Mouse (Mus musculus) intestine, embryonic 16.5 days (tissue): Measurements from ENCODE around the gene Psme2b. TPM values are rescaled to one million over a fixed set of nuclear protein-coding genes. Genes with fewer than 3 reads are reported as not detected.
"Not testable (repeated sequence)": the region's sequence is repeated elsewhere in the genome, so short reads cannot be mapped to it uniquely, and the experiment has no call there.

ENCODE experiments used
- ATAC-seq: fragments of 200-750 bp; cut with Nextera tagmentation; 2 replicates; pipeline ENCODE4 v1.8.0; 2017; ENCODE audit warnings: moderate TSS enrichment, moderate library complexity
- H3K27ac ChIP-seq: fragments of 300-500 bp; sonication (generic); 2 replicates; pipeline ENCODE4 v1.5.1; 2014; ENCODE audit warnings: mild to moderate bottlenecking, low read length
- H3K27me3 ChIP-seq: fragments of 300-500 bp; sonication (generic); replicated peaks from 2 replicates; pipeline ENCODE4 v1.6.1; 2014; ENCODE audit warnings: low read length, control low read depth, mixed read lengths; ENCODE audit not compliant: control insufficient read depth, insufficient read depth
- H3K36me3 ChIP-seq: fragments of 300-500 bp; sonication (generic); 2 replicates; pipeline ENCODE4 v1.6.1; 2014; ENCODE audit warnings: low read length, control low read depth; ENCODE audit not compliant: control insufficient read depth, insufficient read depth
- H3K4me1 ChIP-seq: fragments of 300-500 bp; sonication (generic); 2 replicates; pipeline ENCODE4 v1.6.1; 2014; ENCODE audit warnings: low read length, control low read depth, mixed read lengths; ENCODE audit not compliant: control insufficient read depth, insufficient read depth
- H3K4me2 ChIP-seq: fragments of 300-500 bp; sonication (generic); 2 replicates; pipeline ENCODE4 v1.6.1; 2014; ENCODE audit warnings: low read depth, low read length, control low read depth
- H3K4me3 ChIP-seq: fragments of 300-500 bp; sonication (generic); 2 replicates; pipeline ENCODE4 v1.5.1; 2014; ENCODE audit warnings: mild to moderate bottlenecking, low read length
- H3K9ac ChIP-seq: fragments of 300-500 bp; sonication (generic); 2 replicates; pipeline ENCODE4 v1.6.1; 2014; ENCODE audit warnings: low read depth, low read length
- H3K9me3 ChIP-seq: fragments of 300-500 bp; sonication (generic); 2 replicates; pipeline ENCODE4 v1.6.1; 2016; ENCODE audit warnings: low read length, control low read depth; ENCODE audit not compliant: control insufficient read depth
- WGBS: fragments of 180-500 bp; shearing (Covaris S2); extraction: QIAGEN DNeasy Blood & Tissue Kit; methylation state at CpG from one replicate; pipeline ENCODE4 v1.1.7; 2014; 5-methylcytosine and 5-hydroxymethylcytosine counted together
- polyA plus RNA-seq: library from polyadenylated mRNA; unstranded; fragments of >200 nt; fragmentation: Nextera tagmentation; extraction: Ambion mirVana; gene quantifications from 2 replicates; pipeline ENCODE4 v1.2.1, GENCODE M21; 2015

Gene Psme2b
- polyA plus RNA-seq, 1 experiment from 2014 or later = 3.5 TPM

DNA sequence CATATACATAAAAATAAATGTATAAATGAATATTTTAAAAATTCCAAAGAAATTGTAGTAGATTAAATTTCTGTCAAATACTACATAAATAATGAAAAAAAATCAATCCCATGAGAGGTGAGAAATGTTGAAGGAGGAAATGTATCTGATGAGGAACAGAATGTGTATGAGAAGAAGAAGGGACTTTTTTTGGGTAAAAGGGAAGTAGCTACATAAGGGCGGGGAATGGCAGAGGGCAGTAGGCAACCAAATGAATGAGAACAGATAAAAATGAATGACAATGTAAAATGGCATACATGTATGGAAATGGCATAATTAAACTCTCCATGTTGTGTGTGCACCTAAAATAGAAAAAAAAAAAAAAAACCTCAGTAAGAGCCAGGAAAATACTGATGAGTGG is 32.4 kb downstream of the Psme2b start:
- WGBS = 100% methylated on average over 1 of the region's 1 CpGs
- H3K27me3 ChIP-seq = no peaks in the 10 kb centered on the region
- H3K4me3 ChIP-seq = no peak overlapping the region
- ATAC-seq = no peak
- H3K27ac ChIP-seq = no peak overlapping the region
- H3K4me2 ChIP-seq = no peak overlapping the region
- no peaks in the 10 kb centered on the region for H3K36me3 ChIP-seq
- no peak overlapping the region for H3K9ac ChIP-seq
- no peaks in the 10 kb centered on the region for H3K9me3 ChIP-seq
- no peaks in the 10 kb centered on the region for H3K4me1 ChIP-seq

DNA sequence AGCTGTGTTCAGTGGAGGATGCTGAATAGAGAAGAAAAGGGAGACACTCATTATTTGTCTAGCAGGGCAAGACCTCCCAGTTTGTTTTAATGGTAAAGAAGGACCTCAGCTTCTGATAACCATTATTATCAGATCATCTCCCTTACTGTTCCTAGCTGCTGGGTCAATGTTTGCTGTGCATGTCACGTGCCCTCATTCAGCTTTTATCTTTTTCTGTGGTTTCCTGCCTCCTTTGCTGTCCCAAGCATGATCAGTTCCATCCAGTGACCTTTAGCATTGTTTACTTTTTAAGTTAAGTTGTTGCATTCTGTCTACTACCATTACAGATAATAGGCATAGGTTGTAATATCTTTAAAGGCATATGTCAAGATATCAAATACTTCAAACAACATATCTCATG is 37.5 kb downstream of the Psme2b start:
- H3K36me3 ChIP-seq = no peaks in the 10 kb centered on the region
- 34% methylated on average over 1 of the region's 1 CpGs for WGBS
- H3K4me1 ChIP-seq = no peaks in the 10 kb centered on the region
- no peaks in the 10 kb centered on the region for H3K9me3 ChIP-seq
- H3K9ac ChIP-seq = no peak overlapping the region
- no peak overlapping the region for H3K27ac ChIP-seq
- 0 out of 2 replicates have a peak, but pooled peaks have one; percentile 7 for ATAC-seq
- H3K4me2 ChIP-seq = no peak overlapping the region
- no peaks in the 10 kb centered on the region for H3K27me3 ChIP-seq
- no peak overlapping the region for H3K4me3 ChIP-seq

DNA sequence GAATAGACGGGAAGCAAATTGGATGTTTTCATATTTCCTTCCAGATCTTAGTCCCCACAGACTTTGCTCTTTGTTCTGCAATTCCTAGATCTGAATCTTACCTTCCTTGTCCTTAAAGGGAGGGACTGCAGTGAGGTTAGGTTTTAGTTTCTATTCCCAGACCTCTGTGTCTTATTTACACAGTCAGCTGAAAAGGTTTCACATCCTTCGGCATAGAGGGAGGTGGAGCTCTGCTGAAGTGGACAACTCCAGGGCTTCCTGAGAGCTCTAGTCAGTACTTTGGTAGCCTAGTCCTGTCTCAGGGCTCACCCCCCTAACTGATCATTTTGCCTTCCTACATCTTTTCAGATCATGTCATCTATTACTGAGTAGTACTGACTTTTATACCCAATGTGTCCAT is 44.0 kb downstream of the Psme2b start, which contains the start of gene Gm5431:
TSS of gene Gm5431 (minus strand) at position 194 of the 400 bp plus-strand sequence.
- no peak within 1 kb of the TSS for H3K4me2 ChIP-seq
- H3K9me3 ChIP-seq = no peaks in the 10 kb centered on the region
- 41% methylated on average over 2 of the region's 2 CpGs for WGBS
- no peaks in the 10 kb centered on the region for H3K4me1 ChIP-seq
- no peak within 1 kb of the TSS for H3K9ac ChIP-seq
- H3K27me3 ChIP-seq = no peaks in the 10 kb centered on the region
- no peaks in the 10 kb centered on the region for H3K36me3 ChIP-seq
- peak; percentile 48 for ATAC-seq
- H3K4me3 ChIP-seq = no peak within 1 kb of the TSS
- no peak within 1 kb of the TSS for H3K27ac ChIP-seq

DNA sequence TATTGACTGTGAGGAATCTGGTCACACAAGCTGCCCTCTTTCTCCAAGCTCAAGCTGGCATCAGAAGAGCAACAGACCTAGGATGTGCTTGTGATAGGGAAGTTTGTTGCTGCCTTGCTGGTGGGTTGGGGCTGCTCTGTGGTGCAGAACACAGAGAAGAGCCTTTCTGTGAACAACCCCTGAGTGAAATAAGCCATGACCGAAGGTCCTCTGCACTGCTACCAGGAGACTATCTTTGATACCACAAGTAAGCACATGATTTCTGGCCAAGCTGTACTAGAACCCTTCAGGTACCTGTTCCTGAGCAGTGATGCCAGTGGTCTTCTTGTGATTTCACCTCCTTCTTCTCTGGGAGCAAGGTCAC is 44.4 kb downstream of the Psme2b start:
- H3K36me3 ChIP-seq, H3K9ac ChIP-seq, H3K4me2 ChIP-seq, H3K4me3 ChIP-seq, H3K27ac ChIP-seq, H3K9me3 ChIP-seq, ATAC-seq, H3K27me3 ChIP-seq, H3K4me1 ChIP-seq: not testable (repeated sequence)
- 87% methylated on average over 1 of the region's 1 CpGs for WGBS

DNA sequence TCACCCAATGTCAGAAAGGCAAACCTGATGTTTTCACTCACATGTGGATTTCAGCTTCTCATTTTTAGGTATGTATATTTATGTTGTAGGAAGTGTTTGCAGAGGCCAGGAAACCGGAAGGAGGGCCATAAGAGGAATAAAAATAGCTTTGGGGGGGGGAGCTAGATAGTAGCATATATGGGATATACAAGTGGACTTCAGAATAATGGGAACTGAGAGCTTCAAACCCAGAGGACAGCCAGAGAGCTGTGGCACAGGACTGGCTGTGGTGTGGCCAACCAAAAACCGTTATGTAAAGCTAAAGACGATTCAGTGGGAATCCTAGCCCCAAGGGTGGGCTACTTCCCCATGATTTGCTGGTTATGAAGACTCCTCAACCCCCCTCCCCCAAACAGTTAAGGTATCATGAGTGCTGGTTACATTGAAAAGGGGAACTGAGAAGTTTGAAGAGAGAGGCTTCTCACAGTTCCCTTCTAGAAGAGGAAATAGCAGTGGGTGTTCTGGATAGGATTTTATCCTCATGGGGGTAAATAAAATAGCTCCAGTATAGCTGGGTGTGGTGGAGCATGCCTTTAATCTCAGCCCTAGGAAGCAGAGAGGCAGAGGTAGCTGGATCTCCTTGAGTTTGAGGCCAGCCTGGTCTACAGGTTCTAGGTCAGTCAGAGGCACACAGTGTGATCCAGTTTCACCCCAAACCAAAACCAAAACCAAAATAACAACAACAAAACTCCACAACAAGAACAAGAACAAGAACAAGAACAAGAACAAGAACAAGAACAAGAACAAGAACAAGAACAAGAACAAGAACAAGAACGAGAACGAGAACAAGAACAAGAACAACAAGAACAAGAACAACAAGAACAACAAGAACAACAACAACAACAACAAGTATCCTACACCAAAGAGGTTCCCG is 45.1 kb downstream of the Psme2b start:
- not testable (repeated sequence) for H3K36me3 ChIP-seq, H3K9ac ChIP-seq, H3K9me3 ChIP-seq, H3K27me3 ChIP-seq, H3K4me1 ChIP-seq, H3K27ac ChIP-seq, ATAC-seq, H3K4me3 ChIP-seq, H3K4me2 ChIP-seq
- 78% methylated on average over 6 of the region's 6 CpGs for WGBS

DNA sequence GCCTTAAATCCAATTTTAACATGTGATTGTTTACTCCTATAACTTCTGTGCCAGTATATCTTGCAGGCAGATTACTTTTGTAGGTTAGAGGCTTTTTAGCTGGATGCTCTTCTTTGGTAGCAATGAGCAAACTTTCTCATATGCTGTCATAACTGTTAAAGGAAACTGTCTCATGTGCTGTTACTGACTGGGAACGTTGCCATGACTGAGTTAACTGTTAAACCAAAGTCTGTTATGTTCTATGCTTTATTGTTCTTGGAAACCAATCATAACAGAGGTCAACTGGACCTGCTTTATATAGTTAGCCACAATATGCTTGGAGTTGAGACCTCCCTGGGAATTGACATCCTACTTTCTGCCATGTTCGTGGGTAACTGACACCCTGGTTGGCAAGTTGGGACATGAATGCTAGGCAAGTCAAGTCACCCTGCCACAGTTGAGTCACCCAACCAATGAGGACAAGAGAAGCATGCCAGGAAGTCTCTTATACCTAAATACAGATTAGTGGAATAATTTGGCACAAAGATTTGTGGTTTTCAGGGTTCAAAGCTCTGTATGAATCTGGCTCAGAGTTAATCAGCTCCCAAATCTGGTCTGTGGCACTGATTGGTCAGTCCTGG is 47.1 kb downstream of the Psme2b start:
- H3K4me1 ChIP-seq = no peaks in the 10 kb centered on the region
- 65% methylated on average over 2 of the region's 2 CpGs for WGBS
- no peaks in the 10 kb centered on the region for H3K36me3 ChIP-seq
- no peak for ATAC-seq
- no peak overlapping the region for H3K9ac ChIP-seq
- H3K4me3 ChIP-seq = no peak overlapping the region
- H3K27ac ChIP-seq = no peak overlapping the region
- H3K9me3 ChIP-seq = no peaks in the 10 kb centered on the region
- H3K4me2 ChIP-seq = no peak overlapping the region
- no peaks in the 10 kb centered on the region for H3K27me3 ChIP-seq

Other genes starting within 250 kb of the Psme2b start
- gene Rack1, start 145.9 kb downstream of the Psme2b start, polyA plus RNA-seq = 713 and 755 TPM in 2 replicates
- 4.1 and 5.9 TPM in 2 replicates for gene Trim41, start 128.8 kb downstream of the Psme2b start, polyA plus RNA-seq
- gene Trim7, start 120.0 kb downstream of the Psme2b start, polyA plus RNA-seq = 0.78 and 1.2 TPM in 2 replicates
- gene Gm12184, start 119.5 kb downstream of the Psme2b start, polyA plus RNA-seq = 1.3 and 1.4 TPM in 2 replicates
- 15.6 and 15.8 TPM in 2 replicates for gene Irgm1, start 74.5 kb downstream of the Psme2b start, polyA plus RNA-seq
- gene Gm5431, start 44.0 kb downstream of the Psme2b start, polyA plus RNA-seq = 0.28 and 0.37 TPM in 2 replicates
- gene Olfr56, start 32.7 kb upstream of the Psme2b start, polyA plus RNA-seq = 0.10 TPM in 1 of 2 replicates, not detected in the other
- gene 9930111J21Rik1, start 33.2 kb upstream of the Psme2b start, polyA plus RNA-seq = 0.70 and 1.1 TPM in 2 replicates
- gene Gm12185, start 46.0 kb upstream of the Psme2b start, polyA plus RNA-seq = not detected in 2 replicates
- gene Tgtp1, start 48.0 kb upstream of the Psme2b start, polyA plus RNA-seq = 1.9 and 2.1 TPM in 2 replicates
- gene 9930111J21Rik2, start 105.1 kb upstream of the Psme2b start, polyA plus RNA-seq = 0.65 and 0.87 TPM in 2 replicates
- gene Tgtp2, start 118.0 kb upstream of the Psme2b start, polyA plus RNA-seq = 0.86 and 1.0 TPM in 2 replicates
- 3.2 and 3.6 TPM in 2 replicates for gene Ifi47, start 130.4 kb upstream of the Psme2b start, polyA plus RNA-seq
- not detected in 2 replicates for gene Olfr1396, start 168.7 kb upstream of the Psme2b start, polyA plus RNA-seq
- gene Olfr1395, start 196.1 kb upstream of the Psme2b start, polyA plus RNA-seq = not detected in 2 replicates
- gene Olfr1394, start 208.2 kb upstream of the Psme2b start, polyA plus RNA-seq = not detected in 2 replicates
- 1.6 TPM in 2 replicates for gene Btnl9, start 241.0 kb upstream of the Psme2b start, polyA plus RNA-seq